Mouse (Mus musculus) intestine, embryonic 15.5 days (tissue): ENCODE measurements around the gene Gpr33. TPM values are rescaled to one million over a fixed set of nuclear protein-coding genes. Genes with fewer than 3 reads are reported as not detected.

Experiments used
- ATAC-seq: fragments of 200-750 bp; cut with Nextera tagmentation; 2 replicates; pipeline ENCODE4 v1.8.0; 2017; ENCODE audit warnings: moderate TSS enrichment, moderate library complexity
- H3K27ac ChIP-seq: fragments of 300-500 bp; sonication (generic); 2 replicates; pipeline ENCODE4 v1.5.1; 2015; ENCODE audit warnings: mild to moderate bottlenecking, inconsistent platforms
- H3K27me3 ChIP-seq: fragments of 300-500 bp; sonication (generic); replicated peaks from 2 replicates; pipeline ENCODE4 v1.6.1; 2015; ENCODE audit warnings: inconsistent platforms
- H3K36me3 ChIP-seq: fragments of 300-500 bp; sonication (generic); 2 replicates; pipeline ENCODE4 v1.6.1; 2015; ENCODE audit warnings: inconsistent platforms
- H3K4me1 ChIP-seq: fragments of 300-500 bp; sonication (generic); replicated peaks from 2 replicates; pipeline ENCODE4 v1.6.1; 2015; ENCODE audit warnings: inconsistent platforms
- H3K4me2 ChIP-seq: fragments of 300-500 bp; sonication (generic); replicated peaks from 2 replicates; pipeline ENCODE4 v1.6.1; 2015; ENCODE audit warnings: mild to moderate bottlenecking, inconsistent platforms
- H3K4me3 ChIP-seq: fragments of 300-500 bp; sonication (generic); replicated peaks from 2 replicates; pipeline ENCODE4 v1.5.1; 2015; ENCODE audit warnings: inconsistent platforms
- H3K9ac ChIP-seq: fragments of 300-500 bp; sonication (generic); 2 replicates; pipeline ENCODE4 v1.6.1; 2015; ENCODE audit warnings: inconsistent platforms
- H3K9me3 ChIP-seq: fragments of 300-500 bp; sonication (generic); 2 replicates; pipeline ENCODE4 v1.6.1; 2016; ENCODE audit warnings: inconsistent platforms
- WGBS: fragments of 180-500 bp; shearing (Covaris S2); methylation state at CpG from one replicate; pipeline ENCODE4 v1.1.7; 2015; 5-methylcytosine and 5-hydroxymethylcytosine counted together
- polyA plus RNA-seq: library from polyadenylated mRNA; unstranded; fragments of >200 nt; fragmentation: Nextera tagmentation; extraction: Ambion mirVana; gene quantifications from 2 replicates; pipeline ENCODE4 v1.2.1, GENCODE M21; 2015

Gene Gpr33
- polyA plus RNA-seq, 1 experiment from 2014 or later, result not detected

DNA sequence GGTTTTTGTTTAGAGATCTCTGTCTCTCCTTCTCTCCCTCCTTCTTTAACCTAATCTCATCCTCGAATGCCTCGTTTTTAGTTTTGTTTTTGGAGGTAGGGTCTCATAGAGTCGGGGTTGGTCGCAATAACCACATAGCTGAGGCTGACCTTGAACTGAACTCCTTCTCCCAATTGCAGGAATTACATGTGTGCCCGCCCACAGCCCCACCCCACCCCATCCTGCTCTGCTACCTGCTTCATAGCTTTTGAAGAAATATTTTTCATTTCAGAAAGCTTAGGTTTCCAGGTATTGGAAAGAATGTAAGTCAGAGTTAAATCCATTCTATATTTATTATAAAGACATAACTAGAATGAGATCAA lies 21.2 kb downstream of the Gpr33 start:
- H3K4me1 ChIP-seq, result no peaks in the 10 kb centered on the region
- no peaks in the 10 kb centered on the region for H3K9me3 ChIP-seq
- peak; percentile 76 for ATAC-seq
- H3K36me3 ChIP-seq, result no peaks in the 10 kb centered on the region
- 0 out of 2 replicates have a peak overlapping the region, but pooled peaks have one; percentile 17 for H3K27ac ChIP-seq
- peak overlapping the region; percentile 72 for H3K4me3 ChIP-seq
- H3K4me2 ChIP-seq, result peak overlapping the region; percentile 53
- 40% methylated on average over 5 of the region's 5 CpGs for WGBS
- H3K9ac ChIP-seq, result no peak overlapping the region
- no peaks in the 10 kb centered on the region for H3K27me3 ChIP-seq

GRCm38 (mm10) chr12:52005877-52006632 lies 21.8 kb downstream of the Gpr33 start, which contains the start of gene Dtd2:
TSS of gene Dtd2 (minus strand) at chr12:52006501.
- WGBS, result 2% methylated on average over 46 of the region's 46 CpGs
- Histone ChIP-seq H3K4me3 (peak within 1 kb of the TSS; percentile 72), H3K27ac (peak within 1 kb of the TSS; percentile 81), H3K9me3 (no peaks in the 10 kb centered on the region), H3K9ac (peak within 1 kb of the TSS; percentile 84), H3K4me2 (peak within 1 kb of the TSS; percentile 53), H3K4me1 (no peaks in the 10 kb centered on the region), H3K36me3 (no peaks in the 10 kb centered on the region), H3K27me3 (no peaks in the 10 kb centered on the region)
- peak; percentile 98 for ATAC-seq

DNA sequence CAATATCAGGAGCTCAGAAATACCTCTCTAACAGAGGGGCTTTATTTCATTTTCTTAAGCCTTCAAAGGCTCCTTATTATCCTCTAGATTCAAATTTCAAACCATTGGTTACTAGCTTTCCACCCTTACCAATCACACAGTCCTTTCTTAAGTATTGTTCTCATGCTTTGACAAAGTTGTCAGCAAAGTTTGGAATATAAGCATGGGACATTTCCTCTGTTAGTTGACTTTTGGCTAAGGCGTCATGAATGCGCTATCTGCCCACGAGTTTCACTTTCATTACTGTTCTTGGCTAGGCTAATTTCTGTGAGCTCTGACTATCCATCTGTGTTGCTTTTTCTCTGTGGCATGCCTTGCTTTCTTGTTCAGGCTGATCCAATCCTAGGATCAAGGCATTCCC lies 25.1 kb downstream of the Gpr33 start:
- no peak overlapping the region for H3K27ac ChIP-seq
- H3K9ac ChIP-seq, result no peak overlapping the region
- ATAC-seq, result no peak
- WGBS, result 91% methylated on average over 3 of the region's 3 CpGs
- no peak overlapping the region for H3K4me3 ChIP-seq
- 0 out of 2 replicates have a peak, but pooled peaks cover 3% of the 10 kb centered on the region for H3K36me3 ChIP-seq
- H3K9me3 ChIP-seq, result no peaks in the 10 kb centered on the region
- H3K27me3 ChIP-seq, result no peaks in the 10 kb centered on the region
- H3K4me2 ChIP-seq, result no peak overlapping the region
- no peaks in the 10 kb centered on the region for H3K4me1 ChIP-seq

GRCm38 (mm10) chr12:52001544-52001943 lies 26.3 kb downstream of the Gpr33 start:
- H3K27ac ChIP-seq, result no peak overlapping the region
- H3K27me3 ChIP-seq, result no peaks in the 10 kb centered on the region
- ATAC-seq, result 0 out of 2 replicates have a peak, but pooled peaks have one; percentile 46
- H3K36me3 ChIP-seq, result 0 out of 2 replicates have a peak, but pooled peaks cover 5% of the 10 kb centered on the region
- no peaks in the 10 kb centered on the region for H3K9me3 ChIP-seq
- H3K4me1 ChIP-seq, result no peaks in the 10 kb centered on the region
- no peak overlapping the region for H3K9ac ChIP-seq
- no peak overlapping the region for H3K4me2 ChIP-seq
- H3K4me3 ChIP-seq, result no peak overlapping the region
- 22% methylated on average over 4 of the region's 4 CpGs for WGBS

DNA sequence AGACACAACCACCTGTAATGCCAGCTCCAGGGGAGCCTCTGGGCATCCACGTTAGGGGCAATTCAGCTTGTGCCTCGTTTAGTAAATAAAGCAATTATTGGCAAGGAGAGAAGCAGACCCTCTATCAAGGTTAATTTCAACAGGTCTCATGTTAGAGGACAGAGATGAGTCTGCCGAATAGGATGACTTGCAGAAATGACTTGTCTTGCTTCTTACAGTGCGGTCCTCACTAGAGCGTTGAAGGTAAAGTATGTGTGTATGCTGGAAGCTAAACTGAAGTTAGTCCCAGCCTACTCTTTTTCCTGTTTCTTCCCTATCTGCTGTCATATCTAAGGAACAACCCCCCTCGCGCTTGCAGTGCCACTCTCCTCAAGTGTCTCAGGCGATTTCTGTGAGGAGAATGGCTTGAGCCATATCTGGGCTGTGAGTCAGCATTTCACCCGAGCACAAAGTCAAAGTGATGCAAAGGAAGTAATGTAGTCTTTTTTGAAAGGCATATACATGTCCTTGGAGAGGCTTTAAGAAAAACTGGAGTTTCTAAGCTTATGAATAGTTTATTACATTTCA lies 29.4 kb downstream of the Gpr33 start:
- Histone ChIP-seq H3K27me3 (no peaks in the 10 kb centered on the region), H3K4me2 (no peak overlapping the region), H3K4me1 (no peaks in the 10 kb centered on the region), H3K4me3 (no peak overlapping the region), H3K9me3 (no peaks in the 10 kb centered on the region), H3K27ac (no peak overlapping the region), H3K9ac (no peak overlapping the region), H3K36me3 (0 out of 2 replicates have a peak, but pooled peaks cover 5% of the 10 kb centered on the region)
- no peak for ATAC-seq
- 90% methylated on average over 9 of the region's 9 CpGs for WGBS

GRCm38 (mm10) chr12:51995738-51996536 lies 31.9 kb downstream of the Gpr33 start:
- no peak overlapping the region for H3K27ac ChIP-seq
- H3K27me3 ChIP-seq, result no peaks in the 10 kb centered on the region
- H3K9me3 ChIP-seq, result no peaks in the 10 kb centered on the region
- ATAC-seq, result peak; percentile 66
- 0 out of 2 replicates have a peak, but pooled peaks cover 5% of the 10 kb centered on the region for H3K36me3 ChIP-seq
- WGBS, result 75% methylated on average over 1 of the region's 1 CpGs
- no peak overlapping the region for H3K9ac ChIP-seq
- no peaks in the 10 kb centered on the region for H3K4me1 ChIP-seq
- H3K4me3 ChIP-seq, result no peak overlapping the region
- no peak overlapping the region for H3K4me2 ChIP-seq

- WGBS, result 76% methylated on average over 2 of the region's 2 CpGs
These were observed 37.2 kb downstream of the Gpr33 start for GRCm38 (mm10) chr12:51990629-51991028.

GRCm38 (mm10) chr12:51988536-51988935 lies 39.3 kb downstream of the Gpr33 start:
- H3K4me1 ChIP-seq, result no peaks in the 10 kb centered on the region
- no peak overlapping the region for H3K9ac ChIP-seq
- 84% methylated on average over 5 of the region's 5 CpGs for WGBS
- H3K36me3 ChIP-seq, result no peaks in the 10 kb centered on the region
- no peaks in the 10 kb centered on the region for H3K27me3 ChIP-seq
- ATAC-seq, result no peak
- H3K27ac ChIP-seq, result no peak overlapping the region
- no peaks in the 10 kb centered on the region for H3K9me3 ChIP-seq
- H3K4me2 ChIP-seq, result no peak overlapping the region
- no peak overlapping the region for H3K4me3 ChIP-seq

More at GRCm38 (mm10) chr12:51990629-51991028, 37.2 kb downstream of the Gpr33 start:
- H3K27ac ChIP-seq, result no peak overlapping the region
- no peak for ATAC-seq
- no peaks in the 10 kb centered on the region for H3K27me3 ChIP-seq
- H3K9me3 ChIP-seq, result no peaks in the 10 kb centered on the region
- no peak overlapping the region for H3K4me2 ChIP-seq
- no peaks in the 10 kb centered on the region for H3K36me3 ChIP-seq
- no peaks in the 10 kb centered on the region for H3K4me1 ChIP-seq
- H3K9ac ChIP-seq, result no peak overlapping the region
- H3K4me3 ChIP-seq, result no peak overlapping the region

DNA sequence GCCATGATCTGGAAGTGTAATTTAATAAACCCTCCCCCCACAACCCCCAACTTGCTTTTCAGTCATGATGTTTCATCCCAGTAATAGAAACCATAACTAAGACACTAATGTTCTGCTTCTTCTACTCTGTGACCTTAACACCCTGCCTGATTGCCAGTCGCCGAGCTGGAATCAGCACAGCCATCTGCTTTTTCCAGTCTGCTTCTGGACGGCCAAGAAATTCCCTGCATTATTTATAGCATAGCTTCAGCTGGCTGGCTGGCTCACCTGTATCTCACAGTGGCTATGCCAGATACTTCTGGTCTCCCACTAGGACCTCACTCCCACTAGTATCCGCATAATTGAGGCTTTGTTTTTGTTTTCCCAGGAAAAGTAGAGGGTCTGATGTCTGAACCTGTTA lies 42.0 kb downstream of the Gpr33 start:
- ATAC-seq, result no peak
- H3K36me3 ChIP-seq, result no peaks in the 10 kb centered on the region
- no peak overlapping the region for H3K4me2 ChIP-seq
- H3K4me1 ChIP-seq, result no peaks in the 10 kb centered on the region
- no peak overlapping the region for H3K27ac ChIP-seq
- no peaks in the 10 kb centered on the region for H3K9me3 ChIP-seq
- no peak overlapping the region for H3K9ac ChIP-seq
- no peaks in the 10 kb centered on the region for H3K27me3 ChIP-seq
- H3K4me3 ChIP-seq, result no peak overlapping the region
- 55% methylated on average over 4 of the region's 4 CpGs for WGBS

DNA sequence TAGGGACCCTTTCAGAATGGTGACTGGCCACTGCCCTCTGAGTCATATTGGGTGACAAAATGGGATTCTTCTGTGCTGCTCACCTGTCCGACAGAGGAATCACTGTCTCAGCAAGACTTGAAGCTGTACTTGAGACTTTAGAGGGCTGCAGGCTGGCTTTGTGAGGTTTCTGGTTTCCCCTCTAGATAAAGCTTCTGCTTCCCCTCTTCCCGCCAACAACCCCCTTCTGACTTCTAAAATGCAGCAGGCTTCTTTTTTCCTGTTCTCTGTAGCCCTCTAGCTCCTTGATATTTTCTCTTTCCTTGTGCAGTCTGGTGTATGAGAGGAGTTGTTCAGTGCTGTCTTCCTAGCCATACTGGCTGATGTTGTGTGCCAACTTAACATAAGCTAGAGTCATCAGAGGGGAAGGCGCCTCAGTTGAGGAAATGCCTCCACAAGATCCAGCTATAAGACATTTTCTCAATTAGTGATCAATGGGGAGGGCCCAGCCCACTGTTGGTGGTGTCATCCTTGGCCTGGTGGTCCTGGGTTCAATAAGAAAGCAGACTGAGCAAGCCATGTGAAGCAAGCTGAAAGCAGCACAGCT lies 42.6 kb downstream of the Gpr33 start:
- no peak overlapping the region for H3K4me2 ChIP-seq
- no peak overlapping the region for H3K27ac ChIP-seq
- no peak overlapping the region for H3K9ac ChIP-seq
- H3K27me3 ChIP-seq, result no peaks in the 10 kb centered on the region
- no peak overlapping the region for H3K4me3 ChIP-seq
- H3K9me3 ChIP-seq, result no peaks in the 10 kb centered on the region
- WGBS, result 86% methylated on average over 3 of the region's 3 CpGs
- ATAC-seq, result no peak
- no peaks in the 10 kb centered on the region for H3K4me1 ChIP-seq
- no peaks in the 10 kb centered on the region for H3K36me3 ChIP-seq

DNA sequence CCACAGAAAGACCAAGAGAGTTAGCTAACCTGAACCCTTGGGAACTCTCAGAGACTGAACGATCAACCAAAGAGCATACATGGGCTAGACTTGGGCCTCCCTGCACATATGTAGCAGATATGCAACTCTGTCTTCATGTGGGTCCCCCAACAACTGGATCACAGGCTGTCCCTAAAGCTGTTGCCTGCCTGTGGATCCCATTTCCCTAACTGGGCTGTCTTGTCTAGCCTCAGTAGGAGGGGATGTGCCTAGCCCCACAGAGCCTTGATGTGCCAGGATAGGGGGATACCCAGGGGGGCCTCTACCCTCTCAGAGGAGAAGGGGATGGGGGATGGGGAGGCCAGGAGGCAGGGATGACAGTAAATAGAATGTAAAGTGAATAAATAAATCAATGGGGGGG lies 44.2 kb downstream of the Gpr33 start:
- Histone ChIP-seq H3K36me3 (no peaks in the 10 kb centered on the region), H3K4me2 (no peak overlapping the region), H3K9ac (no peak overlapping the region), H3K27me3 (no peaks in the 10 kb centered on the region), H3K27ac (no peak overlapping the region), H3K4me3 (no peak overlapping the region), H3K9me3 (no peaks in the 10 kb centered on the region), H3K4me1 (no peaks in the 10 kb centered on the region)
- no peak for ATAC-seq
- 93% methylated on average over 1 of the region's 1 CpGs for WGBS

GRCm38 (mm10) chr12:51976531-51976930 lies 51.3 kb downstream of the Gpr33 start:
- no peak overlapping the region for H3K4me3 ChIP-seq
- no peak for ATAC-seq
- no peak overlapping the region for H3K27ac ChIP-seq
- no peaks in the 10 kb centered on the region for H3K4me1 ChIP-seq
- no peak overlapping the region for H3K4me2 ChIP-seq
- no peaks in the 10 kb centered on the region for H3K9me3 ChIP-seq
- H3K27me3 ChIP-seq, result no peaks in the 10 kb centered on the region
- no peak overlapping the region for H3K9ac ChIP-seq
- H3K36me3 ChIP-seq, result no peaks in the 10 kb centered on the region
- 63% methylated on average over 9 of the region's 9 CpGs for WGBS
